Mouse (Mus musculus) stomach, postnatal 0 days (tissue): ENCODE data around the gene Krt17.

ENCODE experiments used
- CTCF ChIP-seq: IDR thresholded peaks from 2 replicates; pipeline ENCODE4 v1.5.1; 2016; ENCODE audit warnings: antibody characterized with exemption, low read depth, mild to moderate bottlenecking, moderate library complexity
- EP300 ChIP-seq: optimal IDR thresholded peaks from 2 replicates; pipeline ENCODE3; 2016; ENCODE audit warnings: antibody characterized with exemption

DNA sequence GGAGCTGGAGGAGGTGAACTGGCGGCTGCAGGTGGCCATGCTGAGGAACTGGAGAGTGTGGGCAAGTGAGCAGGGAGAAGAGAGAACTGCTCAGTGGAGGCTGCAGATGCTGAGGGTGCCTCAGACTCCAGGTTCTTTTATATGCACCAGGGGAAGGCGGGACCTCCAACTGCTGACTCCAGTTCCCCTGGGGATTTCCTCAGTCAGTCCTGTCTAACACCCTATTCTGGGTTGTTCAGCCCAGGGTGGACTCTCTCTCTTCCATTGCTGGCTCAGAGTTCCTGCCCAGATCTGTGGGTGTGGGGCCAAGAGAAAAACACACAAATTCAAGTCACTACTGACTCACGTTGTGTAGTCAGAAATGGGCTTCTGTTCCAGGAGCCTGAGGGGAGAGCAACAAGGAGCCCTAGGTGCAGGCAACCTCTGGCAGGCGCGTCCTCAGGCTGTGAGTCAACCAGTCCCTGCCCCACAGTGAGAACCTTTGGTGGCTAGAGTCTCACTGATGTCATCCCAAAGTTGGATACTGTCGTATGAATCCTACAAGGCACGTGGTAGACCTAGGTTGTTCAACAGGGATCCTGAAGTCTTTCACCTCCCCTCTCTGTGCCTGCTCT is 11.9 kb downstream of the Krt17 start, which contains the start of gene Krt16:
- TF ChIP-seq EP300, result no peak
- TF ChIP-seq CTCF, result no peak
